Mouse (Mus musculus): ENCODE measurements around the gene Pcolce. TPM values are rescaled to one million over a fixed set of nuclear protein-coding genes. Genes with fewer than 3 reads are reported as not detected.

The Pcolce gene
- 1.8 TPM for total RNA-seq (2023)

GRCm38 (mm10) chr5:137613550-137613949 is at the start of gene Pcolce:
Gene Pcolce (minus strand): TSS chr5:137613784.

DNA sequence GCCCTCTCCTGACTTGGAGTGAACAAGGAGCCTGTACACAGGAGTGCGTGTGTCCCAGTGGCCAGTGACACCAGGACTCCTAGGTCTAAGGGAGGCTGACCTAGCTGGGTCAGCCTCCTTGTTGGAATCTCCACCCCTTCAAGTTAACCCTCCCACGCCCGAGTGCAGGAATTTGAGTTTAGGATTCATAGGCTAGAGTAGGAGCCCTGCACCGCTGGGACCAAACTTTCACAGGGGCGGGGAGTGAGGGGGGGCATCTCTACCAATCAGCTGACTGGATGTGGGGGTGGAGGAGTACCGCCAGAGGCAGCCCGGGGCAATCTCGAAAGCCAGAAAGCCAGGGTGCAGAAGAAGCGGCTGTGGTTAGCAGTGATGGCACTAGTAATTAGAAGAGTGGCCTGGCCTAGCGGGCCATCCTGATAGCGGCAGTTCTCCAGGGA is 32.1 kb upstream of the Pcolce start, which contains the start of gene Irs3:
Irs3 (minus strand) TSS at position 63 of the 440 bp plus-strand sequence.

GRCm38 (mm10) chr5:137641054-137641453 is 27.5 kb upstream of the Pcolce start, which contains the start of gene Sap25:
Gene Sap25 (plus strand): TSS chr5:137641334.

GRCm38 (mm10) chr5:137628498-137629305 is 15.1 kb upstream of the Pcolce start, which contains the start of the genes Fbxo24, Lrch4 and Gm20605:
Gene Fbxo24 (minus strand): TSS chr5:137629002.
Gene Lrch4 (plus strand): TSS chr5:137629121.
Gene Gm20605 (plus strand): TSS chr5:137629175.

DNA sequence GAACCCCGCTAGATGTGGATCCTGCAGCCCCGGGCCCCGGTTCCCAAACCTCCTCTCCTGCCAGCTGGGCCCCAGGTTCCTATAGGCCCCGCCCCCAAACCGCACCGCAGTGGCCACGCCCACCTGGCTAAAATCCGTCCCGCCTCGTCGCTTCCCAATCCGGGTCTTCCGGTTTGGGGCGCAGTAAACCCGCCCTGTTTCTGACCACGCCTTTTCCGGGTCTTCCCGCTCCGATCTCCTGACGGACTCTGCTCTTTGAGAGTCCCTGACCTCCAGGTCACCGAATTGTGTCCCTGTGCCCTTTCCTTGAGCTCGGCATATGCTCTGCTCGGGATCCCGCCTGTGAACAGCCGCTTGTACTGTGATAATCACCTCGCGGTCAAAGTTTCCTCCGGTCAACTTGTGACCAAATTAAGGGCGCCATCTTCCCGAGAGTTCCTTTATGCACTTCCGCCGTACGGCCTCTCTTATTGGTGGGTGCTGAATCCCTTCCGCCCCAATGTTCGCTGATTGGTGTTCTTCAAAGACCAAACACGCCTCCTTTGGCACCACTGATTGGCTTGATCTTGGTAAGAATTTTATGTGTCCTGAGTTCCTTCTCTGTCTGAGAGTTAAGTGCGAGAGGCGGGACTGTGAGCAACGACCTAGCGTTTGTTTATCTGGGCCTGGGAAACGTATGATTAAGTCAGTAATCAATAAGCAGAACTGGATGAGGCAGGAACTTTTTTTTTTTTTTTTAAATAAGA is 12.8 kb downstream of the Pcolce start, which contains the start of gene Mospd3:
Mospd3 (minus strand) TSS at position 440 of the 746 bp plus-strand sequence.

GRCm38 (mm10) chr5:137569665-137570064 is 43.9 kb downstream of the Pcolce start, which contains the start of gene Tfr2:
Gene Tfr2 (plus strand): TSS chr5:137569840.

Other genes with a start within 250 kb of the Pcolce start
- gene Zan, start 136.7 kb downstream of the Pcolce start, total RNA-seq (2023), result 0.09 TPM
- gene Pop7, start 111.3 kb downstream of the Pcolce start, total RNA-seq (2023), result 28.3 TPM
- 101 TPM for gene Gigyf1, start 95.2 kb downstream of the Pcolce start, total RNA-seq (2023)
- not detected for gene Epo, start 80.5 kb downstream of the Pcolce start, total RNA-seq (2023)
- gene Gnb2, start 80.3 kb downstream of the Pcolce start, total RNA-seq (2023), result 306 TPM
- not detected for gene Actl6b, start 60.3 kb downstream of the Pcolce start, total RNA-seq (2023)
- not detected for gene Tfr2, start 43.9 kb downstream of the Pcolce start, total RNA-seq (2023)
- gene Mospd3, start 12.7 kb downstream of the Pcolce start, total RNA-seq (2023), result 40.9 TPM
- 0.53 TPM for gene Fbxo24, start 15.2 kb upstream of the Pcolce start, total RNA-seq (2023)
- 208 TPM for gene Lrch4, start 15.3 kb upstream of the Pcolce start, total RNA-seq (2023)
- 63.8 TPM for gene Gm20605, start 15.4 kb upstream of the Pcolce start, total RNA-seq (2023)
- 111 TPM for gene Sap25, start 27.6 kb upstream of the Pcolce start, total RNA-seq (2023)
- gene Irs3, start 31.9 kb upstream of the Pcolce start, total RNA-seq (2023), result not detected
- 33.8 TPM for gene Agfg2, start 70.9 kb upstream of the Pcolce start, total RNA-seq (2023)
- gene Nyap1, start 127.8 kb upstream of the Pcolce start, total RNA-seq (2023), result 1.7 TPM
- 231 TPM for gene Tsc22d4, start 131.9 kb upstream of the Pcolce start, total RNA-seq (2023)
- gene Ppp1r35, start 165.1 kb upstream of the Pcolce start, total RNA-seq (2023), result 23.3 TPM
- gene Mepce, start 173.9 kb upstream of the Pcolce start, total RNA-seq (2023), result 168 TPM
- 15.1 TPM for gene Zcwpw1, start 174.0 kb upstream of the Pcolce start, total RNA-seq (2023)
- gene Pilra, start 222.5 kb upstream of the Pcolce start, total RNA-seq (2023), result 5.1 TPM
- 2.1 TPM for gene Pilrb1, start 244.3 kb upstream of the Pcolce start, total RNA-seq (2023)

Data from CD4-positive naive resting alpha-beta T cell, adult 57 days (primary cell).